In genomic region chr7:129592132-129592745, GRCm38 (mm10) we compare ENCODE assay signal across 8 mouse cellular contexts. TPM values are rescaled to one million over a fixed set of nuclear protein-coding genes. Genes with fewer than 3 reads are reported as not detected.
DNase-seq lines count a peak whose midpoint lies in the region; ATAC-seq and TF ChIP-seq lines count a peak whose summit lies in the region.

No protein-coding gene starts in this region.

- H3K27ac ChIP-seq in gastrocnemius, adult 2 months, result peak overlapping the region; percentile 96
- peak overlapping the region; percentile 96 for H3K27ac ChIP-seq in forebrain, embryonic 10.5 days
- peak overlapping the region; percentile 80 for H3K27ac ChIP-seq in liver, adult 2 months (replicated peaks; ENCODE audit: insufficient read depth, low read depth, low read length)
- H3K27ac ChIP-seq in stomach, embryonic 15.5 days, result peak overlapping the region; percentile 97

- H3K4me3 ChIP-seq in gastrocnemius, adult 2 months, result peak overlapping the region; percentile 81
- H3K4me3 ChIP-seq in E14TG2a.4 (replicated peaks; ENCODE audit: low read length), result peak overlapping the region; percentile 90
- H3K4me3 ChIP-seq in forebrain, embryonic 10.5 days, result peak overlapping the region; percentile 80
- peak overlapping the region; percentile 85 for H3K4me3 ChIP-seq in liver, adult 2 months (ENCODE audit: insufficient read depth, low read depth, low read length)
- H3K4me3 ChIP-seq in stomach, embryonic 15.5 days (replicated peaks), result peak overlapping the region; percentile 82

- H3K79me2 ChIP-seq in liver, adult 2 months (ENCODE audit: control insufficient read depth, insufficient read depth, low read length), result peaks cover 2% of the 10 kb centered on the region; the same call in 1 of the 2 replicates

- H3K4me2 ChIP-seq in stomach, embryonic 15.5 days, result peak overlapping the region; percentile 69

- no peaks in the 10 kb centered on the region for H3K27me3 ChIP-seq in E14TG2a.4 (ENCODE audit: insufficient read depth, low read length)
- H3K27me3 ChIP-seq in forebrain, embryonic 10.5 days (ENCODE audit: poor library complexity, severe bottlenecking), result no peaks in the 10 kb centered on the region
- no peaks in the 10 kb centered on the region for H3K27me3 ChIP-seq in liver, adult 2 months (ENCODE audit: control insufficient read depth, insufficient read depth, low read length)
- H3K27me3 ChIP-seq in stomach, embryonic 15.5 days (replicated peaks), result no peaks in the 10 kb centered on the region

- peak overlapping the region; percentile 91 for H3K9ac ChIP-seq in liver, adult 2 months (ENCODE audit: low read depth, low read length)
- H3K9ac ChIP-seq in stomach, embryonic 15.5 days, result peak overlapping the region; percentile 83

- WGBS in forebrain, embryonic 10.5 days, result 2% methylated on average over 13 of the region's 13 CpGs
- WGBS in liver, adult 2 months, result 0% methylated on average over 13 of the region's 13 CpGs
- under 1% methylated on average over 13 of the region's 13 CpGs for WGBS in stomach, embryonic 15.5 days

- DNase-seq in gastrocnemius, adult 2 months, result no peak
- DNase-seq in gastrocnemius, postnatal 4 days (ENCODE audit: low spot score in 2 of 2), result no peak
- DNase-seq in forebrain, embryonic 10.5 days (ENCODE audit: extremely low spot score, low spot score), result no peak
- no peak for DNase-seq in liver, adult 2 months (ENCODE audit: extremely low read depth, low read depth, low spot score)
- no peak for DNase-seq in cerebellum, adult 11-12 months
- DNase-seq in spleen, postnatal 4 days (ENCODE audit: low spot score in 2 of 2), result no peak

- peaks cover 19% of the 10 kb centered on the region for H3K4me1 ChIP-seq in E14TG2a.4 (replicated peaks; ENCODE audit: low read depth, low read length)
- peaks cover 16% of the 10 kb centered on the region for H3K4me1 ChIP-seq in forebrain, embryonic 10.5 days
- peaks cover 2% of the 10 kb centered on the region; the same call in 1 of the 2 replicates for H3K4me1 ChIP-seq in liver, adult 2 months (ENCODE audit: control insufficient read depth, insufficient read depth, low read length)
- no peaks in the 10 kb centered on the region for H3K4me1 ChIP-seq in stomach, embryonic 15.5 days

- TF ChIP-seq CTCF in gastrocnemius, adult 2 months (IDR thresholded peaks at IDR 0.05), result no peak
- no peak for TF ChIP-seq CTCF in E14TG2a.4 (conservative IDR thresholded peaks at IDR 0.05; ENCODE audit: low read length)
- no peak for TF ChIP-seq CTCF in liver, adult 2 months (IDR thresholded peaks at IDR 0.05; ENCODE audit: low read depth, low read length)

- H3K36me3 ChIP-seq in E14TG2a.4 (ENCODE audit: insufficient read depth, low read length), result peaks cover 4% of the 10 kb centered on the region
- H3K36me3 ChIP-seq in forebrain, embryonic 10.5 days (replicated peaks), result peaks cover 9% of the 10 kb centered on the region
- peaks cover 5% of the 10 kb centered on the region; the same call in 1 of the 2 replicates for H3K36me3 ChIP-seq in liver, adult 2 months (ENCODE audit: control insufficient read depth, insufficient read depth, low read length)
- 0 out of 2 replicates have a peak, but pooled peaks cover 2% of the 10 kb centered on the region for H3K36me3 ChIP-seq in stomach, embryonic 15.5 days

- TF ChIP-seq POLR2A in liver, adult 2 months (IDR thresholded peaks at IDR 0.05; ENCODE audit: extremely low read depth, insufficient read depth, low read length), result no peak

- H3K9me3 ChIP-seq in E14TG2a.4 (ENCODE audit: low read length), result no peaks in the 10 kb centered on the region
- no peaks in the 10 kb centered on the region for H3K9me3 ChIP-seq in forebrain, embryonic 10.5 days
- no peaks in the 10 kb centered on the region for H3K9me3 ChIP-seq in stomach, embryonic 15.5 days

- peak; percentile 24; the same call in 1 of the 2 replicates for ATAC-seq in stomach, embryonic 15.5 days (ENCODE audit: insufficient read depth, low FRiP score, low read depth)

- intact Hi-C loops in gastrocnemius, adult 2 months (cut with DNase I), result no loop called here

RNA-seq across cellular contexts. Expression of gene Wdr11, which starts 0.6 kb away (rescaled TPM):
- total RNA-seq in gastrocnemius, adult 2 months (2021), result 10 to 100 TPM; 16.2 to 18.1 TPM
- total RNA-seq in gastrocnemius, postnatal 4 days (2021), result 10 to 100 TPM; 26.7 to 30.3 TPM
- polyA plus RNA-seq in forebrain, embryonic 10.5 days (2016; fragmentation: Nextera tagmentation; extraction: Ambion mirVana), result 37.7 and 41.2 TPM in 2 replicates
- 27.3 and 28.4 TPM in 2 replicates for total RNA-seq in liver, adult 2 months (2014; rRNA removed)
- polyA plus RNA-seq in liver, adult 2 months (2012; rRNA removed), result 11.6 and 14.2 TPM in 2 replicates
- polyA plus RNA-seq in stomach, embryonic 15.5 days (2015; fragmentation: Nextera tagmentation; extraction: Ambion mirVana), result 30.6 and 35.1 TPM in 2 replicates
